Mouse (Mus musculus): ENCODE data around the gene Slc8a3. TPM values are rescaled to one million over a fixed set of nuclear protein-coding genes. Genes with fewer than 3 reads are reported as not detected.
A peak's percentile ranks its signal among the peaks of the same experiment; 100 is the strongest.

The Slc8a3 gene
- polyA plus RNA-seq, 1 experiment from 2014 or later, result 0.58 TPM

DNA sequence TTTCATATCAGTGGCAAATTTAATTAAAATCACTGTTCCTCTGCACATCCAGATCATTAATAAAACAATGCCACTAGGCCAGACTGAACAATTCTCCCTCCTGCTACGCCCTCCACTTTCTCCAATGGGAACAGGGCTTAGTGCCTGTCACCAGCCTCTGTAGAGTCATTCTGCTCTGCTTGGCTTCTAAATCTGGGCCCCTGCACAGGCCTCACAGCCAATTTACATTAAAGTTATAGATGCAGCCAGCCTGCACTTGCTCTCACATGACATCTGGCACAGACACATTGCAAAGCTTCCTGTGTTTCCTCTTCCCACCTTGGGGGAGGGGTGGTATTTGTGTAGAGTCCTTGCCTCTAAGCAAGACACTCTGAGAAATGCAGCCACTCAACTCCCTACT is 12.0 kb downstream of the Slc8a3 start:
- Histone ChIP-seq H3K27ac (replicated peaks; ENCODE audit: low read depth, low read length) (no peak overlapping the region), H3K27me3 (ENCODE audit: control insufficient read depth, insufficient read depth, low read length) (no peaks in the 10 kb centered on the region), H3K9me3 (replicated peaks; ENCODE audit: control insufficient read depth, low read length) (no peaks in the 10 kb centered on the region), H3K4me1 (ENCODE audit: control insufficient read depth, insufficient read depth, low read length) (no peaks in the 10 kb centered on the region), H3K4me3 (ENCODE audit: low read depth, low read length) (no peak overlapping the region), H3K4me2 (ENCODE audit: low read depth, low read length) (no peak overlapping the region), H3K36me3 (replicated peaks; ENCODE audit: control insufficient read depth, insufficient read depth, low read depth, low read length) (no peaks in the 10 kb centered on the region), H3K9ac (replicated peaks; ENCODE audit: low read length) (no peak overlapping the region)
- DNase-seq (ENCODE audit: low spot score) (peak; percentile 28), ATAC-seq (replicated peaks; ENCODE audit: insufficient number of reproducible peaks, low FRiP score, low TSS enrichment, low read depth) (no peak)
- WGBS, result 74% methylated on average over 1 of the region's 1 CpGs

GRCm38 (mm10) chr12:81317811-81318210 is 15.2 kb downstream of the Slc8a3 start:
- no peak for ATAC-seq (replicated peaks; ENCODE audit: insufficient number of reproducible peaks, low FRiP score, low TSS enrichment, low read depth)
- 9% methylated on average over 2 of the region's 2 CpGs for WGBS
- Histone ChIP-seq H3K27ac (replicated peaks; ENCODE audit: low read depth, low read length) (no peak overlapping the region), H3K9me3 (replicated peaks; ENCODE audit: control insufficient read depth, low read length) (no peaks in the 10 kb centered on the region), H3K27me3 (ENCODE audit: control insufficient read depth, insufficient read depth, low read length) (no peaks in the 10 kb centered on the region), H3K4me2 (ENCODE audit: low read depth, low read length) (no peak overlapping the region), H3K9ac (replicated peaks; ENCODE audit: low read length) (no peak overlapping the region), H3K36me3 (replicated peaks; ENCODE audit: control insufficient read depth, insufficient read depth, low read depth, low read length) (no peaks in the 10 kb centered on the region), H3K4me3 (ENCODE audit: low read depth, low read length) (no peak overlapping the region), H3K4me1 (ENCODE audit: control insufficient read depth, insufficient read depth, low read length) (no peaks in the 10 kb centered on the region)
- no peak for DNase-seq (ENCODE audit: low spot score)

DNA sequence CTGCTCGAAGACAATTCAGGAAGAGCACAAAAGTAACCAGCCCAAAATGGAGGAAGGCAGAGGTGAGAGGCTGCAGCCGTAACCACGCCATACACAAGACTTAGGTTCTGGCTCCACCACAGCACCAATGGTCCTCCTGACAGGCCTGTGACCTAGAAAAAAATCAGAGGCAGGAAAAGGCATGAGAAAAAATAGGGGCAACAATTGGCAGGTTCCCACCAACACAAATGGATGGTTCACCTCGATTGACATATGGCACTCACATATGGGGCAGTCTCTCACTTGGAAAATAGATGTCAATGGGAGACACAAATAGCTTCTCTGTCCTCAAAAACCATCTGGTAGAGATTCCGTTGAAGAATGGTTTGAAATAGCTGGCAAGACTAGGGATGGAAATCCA is 17.0 kb downstream of the Slc8a3 start:
- 90% methylated on average over 5 of the region's 5 CpGs for WGBS
- no peaks in the 10 kb centered on the region for H3K4me1 ChIP-seq (ENCODE audit: control insufficient read depth, insufficient read depth, low read length)
- no peak overlapping the region for H3K4me2 ChIP-seq (ENCODE audit: low read depth, low read length)
- H3K27ac ChIP-seq (replicated peaks; ENCODE audit: low read depth, low read length), result no peak overlapping the region
- H3K4me3 ChIP-seq (ENCODE audit: low read depth, low read length), result no peak overlapping the region
- ATAC-seq (replicated peaks; ENCODE audit: insufficient number of reproducible peaks, low FRiP score, low TSS enrichment, low read depth) (no peak), DNase-seq (ENCODE audit: low spot score) (no peak)
- no peak overlapping the region for H3K9ac ChIP-seq (replicated peaks; ENCODE audit: low read length)
- H3K36me3 ChIP-seq (replicated peaks; ENCODE audit: control insufficient read depth, insufficient read depth, low read depth, low read length), result no peaks in the 10 kb centered on the region
- H3K27me3 ChIP-seq (ENCODE audit: control insufficient read depth, insufficient read depth, low read length), result no peaks in the 10 kb centered on the region
- H3K9me3 ChIP-seq (replicated peaks; ENCODE audit: control insufficient read depth, low read length), result no peaks in the 10 kb centered on the region

DNA sequence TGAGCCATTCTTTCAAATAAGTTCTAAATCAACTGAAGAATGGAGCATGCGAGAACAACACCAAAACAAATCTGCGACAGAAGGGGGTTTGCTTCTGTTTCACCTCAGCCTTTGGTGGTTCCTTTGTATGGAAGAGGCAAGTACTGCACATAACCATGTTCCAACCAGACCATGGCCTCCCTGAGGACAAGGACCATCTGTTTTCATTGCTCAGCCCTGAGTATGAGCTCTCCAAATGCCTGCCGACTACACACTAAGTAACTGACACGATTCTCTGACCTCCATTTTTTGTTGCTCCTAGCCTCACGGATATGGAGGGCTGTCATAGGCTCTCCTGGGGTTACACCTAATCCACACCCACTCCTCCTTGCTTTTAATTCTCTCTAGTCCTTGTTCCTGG is 29.4 kb downstream of the Slc8a3 start:
- Histone ChIP-seq H3K4me3 (ENCODE audit: low read depth, low read length) (no peak overlapping the region), H3K27ac (replicated peaks; ENCODE audit: low read depth, low read length) (no peak overlapping the region), H3K4me1 (ENCODE audit: control insufficient read depth, insufficient read depth, low read length) (no peaks in the 10 kb centered on the region), H3K9ac (replicated peaks; ENCODE audit: low read length) (no peak overlapping the region), H3K9me3 (replicated peaks; ENCODE audit: control insufficient read depth, low read length) (no peaks in the 10 kb centered on the region), H3K4me2 (ENCODE audit: low read depth, low read length) (no peak overlapping the region), H3K36me3 (replicated peaks; ENCODE audit: control insufficient read depth, insufficient read depth, low read depth, low read length) (no peaks in the 10 kb centered on the region), H3K27me3 (ENCODE audit: control insufficient read depth, insufficient read depth, low read length) (no peaks in the 10 kb centered on the region)
- no peak for DNase-seq (ENCODE audit: low spot score)
- no peak for ATAC-seq (replicated peaks; ENCODE audit: insufficient number of reproducible peaks, low FRiP score, low TSS enrichment, low read depth)
- WGBS, result 77% methylated on average over 5 of the region's 5 CpGs

DNA sequence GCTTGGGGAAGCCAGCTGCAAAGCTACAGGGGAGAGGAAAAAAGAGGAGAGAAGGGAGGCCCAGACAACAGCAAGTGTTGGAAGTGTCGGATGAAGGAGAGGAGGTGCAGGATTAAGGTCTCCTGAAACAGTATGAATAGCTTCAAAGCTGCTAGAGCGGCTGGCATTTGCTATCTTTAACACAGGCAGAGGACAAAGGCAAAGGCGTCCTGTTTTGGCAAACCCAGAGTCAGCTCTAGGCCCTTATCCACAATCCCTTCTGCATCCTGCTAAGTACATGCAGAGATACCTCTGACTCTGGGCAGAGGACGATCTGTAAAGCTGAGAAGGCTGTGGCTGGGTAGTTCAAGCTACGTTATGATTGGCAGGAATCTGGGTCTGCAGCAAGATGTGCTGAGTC is 38.4 kb downstream of the Slc8a3 start:
- H3K36me3 ChIP-seq (replicated peaks; ENCODE audit: control insufficient read depth, insufficient read depth, low read depth, low read length), result no peaks in the 10 kb centered on the region
- DNase-seq (ENCODE audit: low spot score) (no peak), ATAC-seq (replicated peaks; ENCODE audit: insufficient number of reproducible peaks, low FRiP score, low TSS enrichment, low read depth) (no peak)
- no peaks in the 10 kb centered on the region for H3K9me3 ChIP-seq (replicated peaks; ENCODE audit: control insufficient read depth, low read length)
- no peak overlapping the region for H3K4me2 ChIP-seq (ENCODE audit: low read depth, low read length)
- H3K4me1 ChIP-seq (ENCODE audit: control insufficient read depth, insufficient read depth, low read length), result no peaks in the 10 kb centered on the region
- H3K27ac ChIP-seq (replicated peaks; ENCODE audit: low read depth, low read length), result no peak overlapping the region
- H3K4me3 ChIP-seq (ENCODE audit: low read depth, low read length), result no peak overlapping the region
- H3K9ac ChIP-seq (replicated peaks; ENCODE audit: low read length), result no peak overlapping the region
- H3K27me3 ChIP-seq (ENCODE audit: control insufficient read depth, insufficient read depth, low read length), result no peaks in the 10 kb centered on the region
- WGBS, result 46% methylated on average over 5 of the region's 5 CpGs

DNA sequence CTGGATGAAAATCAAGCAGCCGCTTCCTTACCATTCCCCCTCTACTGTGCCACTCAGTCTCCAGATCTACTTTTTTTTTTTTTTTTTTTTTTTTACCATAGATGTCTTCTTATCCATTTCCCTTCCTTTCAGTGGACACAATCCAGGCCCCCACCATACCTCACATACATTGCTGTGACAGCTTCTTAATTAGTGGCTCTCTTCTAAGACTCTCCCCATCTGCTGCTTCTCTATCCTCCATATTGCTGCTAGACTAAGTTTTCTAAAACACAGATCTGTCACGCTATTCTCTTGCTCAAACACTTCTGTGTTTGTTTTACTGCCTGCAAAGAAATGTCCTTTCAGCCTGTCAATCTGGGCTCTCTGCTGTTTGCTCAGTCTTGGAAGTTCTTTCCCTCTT is 54.9 kb downstream of the Slc8a3 start:
- H3K36me3 ChIP-seq (replicated peaks; ENCODE audit: control insufficient read depth, insufficient read depth, low read depth, low read length), result no peaks in the 10 kb centered on the region
- no peak for DNase-seq (ENCODE audit: low spot score)
- H3K4me3 ChIP-seq (ENCODE audit: low read depth, low read length), result no peak overlapping the region

GRCm38 (mm10) chr12:81274616-81275015 is 58.4 kb downstream of the Slc8a3 start:
- no peaks in the 10 kb centered on the region for H3K9me3 ChIP-seq (replicated peaks; ENCODE audit: control insufficient read depth, low read length)
- no peak overlapping the region for H3K9ac ChIP-seq (replicated peaks; ENCODE audit: low read length)
- no peak overlapping the region for H3K4me2 ChIP-seq (ENCODE audit: low read depth, low read length)
- no peak overlapping the region for H3K27ac ChIP-seq (replicated peaks; ENCODE audit: low read depth, low read length)
- H3K27me3 ChIP-seq (ENCODE audit: control insufficient read depth, insufficient read depth, low read length), result no peaks in the 10 kb centered on the region
- no peaks in the 10 kb centered on the region for H3K4me1 ChIP-seq (ENCODE audit: control insufficient read depth, insufficient read depth, low read length)
- 74% methylated on average over 4 of the region's 4 CpGs for WGBS
- no peak for ATAC-seq (replicated peaks; ENCODE audit: insufficient number of reproducible peaks, low FRiP score, low TSS enrichment, low read depth)
- no peak for DNase-seq (ENCODE audit: low spot score)
- H3K36me3 ChIP-seq (replicated peaks; ENCODE audit: control insufficient read depth, insufficient read depth, low read depth, low read length), result no peaks in the 10 kb centered on the region
- H3K4me3 ChIP-seq (ENCODE audit: low read depth, low read length), result no peak overlapping the region

More for the DNA sequence above, 54.9 kb downstream of the Slc8a3 start:
- H3K9me3 ChIP-seq (replicated peaks; ENCODE audit: control insufficient read depth, low read length), result no peaks in the 10 kb centered on the region
- ATAC-seq (replicated peaks; ENCODE audit: insufficient number of reproducible peaks, low FRiP score, low TSS enrichment, low read depth), result no peak
- H3K27me3 ChIP-seq (ENCODE audit: control insufficient read depth, insufficient read depth, low read length), result no peaks in the 10 kb centered on the region
- no peak overlapping the region for H3K4me2 ChIP-seq (ENCODE audit: low read depth, low read length)
- no peaks in the 10 kb centered on the region for H3K4me1 ChIP-seq (ENCODE audit: control insufficient read depth, insufficient read depth, low read length)
- no peak overlapping the region for H3K9ac ChIP-seq (replicated peaks; ENCODE audit: low read length)
- no peak overlapping the region for H3K27ac ChIP-seq (replicated peaks; ENCODE audit: low read depth, low read length)
- 75% methylated on average over 2 of the region's 2 CpGs for WGBS

GRCm38 (mm10) chr12:81273333-81273732 is 59.6 kb downstream of the Slc8a3 start:
- Histone ChIP-seq H3K27me3 (ENCODE audit: control insufficient read depth, insufficient read depth, low read length) (no peaks in the 10 kb centered on the region), H3K27ac (replicated peaks; ENCODE audit: low read depth, low read length) (no peak overlapping the region), H3K36me3 (replicated peaks; ENCODE audit: control insufficient read depth, insufficient read depth, low read depth, low read length) (no peaks in the 10 kb centered on the region), H3K9me3 (replicated peaks; ENCODE audit: control insufficient read depth, low read length) (no peaks in the 10 kb centered on the region), H3K4me1 (ENCODE audit: control insufficient read depth, insufficient read depth, low read length) (no peaks in the 10 kb centered on the region), H3K4me2 (ENCODE audit: low read depth, low read length) (no peak overlapping the region), H3K4me3 (ENCODE audit: low read depth, low read length) (no peak overlapping the region), H3K9ac (replicated peaks; ENCODE audit: low read length) (no peak overlapping the region)
- 45% methylated on average over 3 of the region's 3 CpGs for WGBS
- DNase-seq (ENCODE audit: low spot score), result no peak
- no peak for ATAC-seq (replicated peaks; ENCODE audit: insufficient number of reproducible peaks, low FRiP score, low TSS enrichment, low read depth)

Measured in embryonic facial prominence, embryonic 11.5 days (tissue).